Mouse (Mus musculus) layer of hippocampus, adult 8-10 months (tissue): Measurements from ENCODE around the gene Fkbp4. TPM values are rescaled to one million over a fixed set of nuclear protein-coding genes. Genes with fewer than 3 reads are reported as not detected.
"Not testable (repeated sequence)": the region's sequence is repeated elsewhere in the genome, so short reads cannot be mapped to it uniquely, and the experiment has no call there.

Experiments
- DNase-seq, 2 experiments: peaks; one replicate each; pipeline ENCODE4 v3.0.0; 2022; ENCODE audit warnings: low spot score in 2 of 2
- total RNA-seq, 4 experiments: library from RNA; stranded (reverse); gene quantifications; 2 replicates each; pipeline ENCODE4 v1.2.4; 2022

The Fkbp4 gene
- total RNA-seq, 4 experiments from 2014 or later, result 101 to 133 (median 115) TPM

DNA sequence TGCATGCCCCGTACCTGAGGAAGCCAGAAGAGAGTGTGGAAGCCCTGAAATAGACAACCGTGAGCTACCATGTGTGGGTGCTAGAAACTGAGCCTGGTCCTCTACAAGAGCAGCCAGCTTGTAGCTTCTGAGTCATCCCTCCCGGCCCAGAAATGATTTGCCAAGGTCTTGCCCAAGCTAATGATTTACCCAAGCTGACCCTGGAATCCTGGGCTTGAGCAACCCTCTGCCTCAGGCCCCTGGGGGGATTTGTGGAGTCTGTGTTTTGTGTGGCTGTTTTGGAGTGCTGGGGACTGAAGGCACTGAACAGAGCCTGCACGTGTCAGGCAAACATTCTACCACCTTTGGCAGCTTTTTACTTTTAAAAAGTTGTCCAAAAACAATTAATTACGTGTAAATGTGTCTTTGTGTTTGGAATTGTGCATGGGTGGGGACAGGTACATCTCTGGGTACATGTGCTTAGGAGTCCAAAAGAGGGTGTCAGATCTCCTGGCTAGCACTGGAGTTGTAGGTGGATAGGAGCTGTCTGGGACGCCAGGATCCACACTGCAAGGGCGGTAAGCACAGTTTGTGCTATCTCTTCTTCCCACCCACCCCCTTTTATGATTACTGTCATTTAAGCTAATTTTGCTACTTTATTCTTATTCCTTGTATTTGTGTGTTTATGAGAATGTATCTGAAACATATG is 40.8 kb downstream of the Fkbp4 start:
- no peak for DNase-seq

DNA sequence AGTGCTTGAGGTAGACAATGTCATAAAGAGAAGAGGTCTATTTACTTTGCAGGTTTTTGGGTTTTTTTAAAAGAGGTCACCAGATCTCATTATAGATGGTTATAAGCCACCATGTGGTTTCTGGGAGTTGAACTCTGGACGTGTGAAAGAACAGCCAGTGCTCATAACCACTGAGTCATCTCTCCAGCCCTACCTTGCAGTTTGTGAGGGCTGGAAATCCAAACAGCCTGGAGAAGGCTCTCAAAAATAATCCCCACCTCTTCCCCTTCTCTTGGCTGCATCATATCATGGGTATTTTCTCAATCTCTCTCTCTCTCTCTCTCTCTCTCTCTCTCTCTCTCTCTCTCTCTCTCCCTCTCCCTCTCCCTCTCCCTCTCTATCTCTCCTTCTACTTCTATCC is 47.8 kb downstream of the Fkbp4 start:
- no peak for DNase-seq

GRCm38 (mm10) chr6:128389185-128389584 is 49.3 kb downstream of the Fkbp4 start:
- no peak for DNase-seq

- no peak for DNase-seq
Observed at GRCm38 (mm10) chr6:128385026-128385425, 53.5 kb downstream of the Fkbp4 start.

DNA sequence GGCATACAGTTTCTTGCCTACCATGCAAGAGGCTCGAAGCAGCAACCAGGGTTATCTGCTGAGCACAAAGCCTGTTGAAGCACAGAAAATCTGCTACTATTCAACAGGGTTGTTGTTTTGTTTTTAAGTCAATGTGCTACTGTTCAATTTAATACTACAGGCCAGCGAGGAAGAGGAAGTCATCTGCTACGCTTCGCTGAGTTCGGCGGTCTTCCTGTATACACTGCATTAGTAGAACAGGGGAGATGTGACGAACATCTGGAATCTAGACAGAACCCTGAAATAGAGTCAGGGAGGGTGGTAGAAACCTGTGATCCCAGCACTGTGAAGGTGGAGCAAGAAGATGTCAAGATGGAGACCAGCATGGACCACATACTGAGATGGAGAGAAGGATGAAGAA is 54.7 kb downstream of the Fkbp4 start:
- DNase-seq, result no peak

- DNase-seq, result no peak
Observed at GRCm38 (mm10) chr6:128381254-128381653, 57.2 kb downstream of the Fkbp4 start.

GRCm38 (mm10) chr6:128380594-128381167 is 57.8 kb downstream of the Fkbp4 start:
- DNase-seq, result not testable (repeated sequence)

Other genes with a start within 250 kb of the Fkbp4 start
- 1 to 10 TPM in 3 of 4 experiments, under 1 TPM in 1; 0.78 to 1.6 (median 1.4) TPM for gene Tead4, start 137.9 kb downstream of the Fkbp4 start, total RNA-seq
- gene Tulp3, start 82.8 kb downstream of the Fkbp4 start, total RNA-seq, result 10 to 100 TPM; 24.3 to 25.5 (median 25.1) TPM
- gene Rhno1, start 75.8 kb downstream of the Fkbp4 start, total RNA-seq, result 10 to 100 TPM; 18.6 to 22.1 (median 20.0) TPM
- gene Foxm1, start 75.7 kb downstream of the Fkbp4 start, total RNA-seq, result 1 to 10 TPM; 1.1 to 1.7 (median 1.4) TPM
- 1 to 10 TPM; 1.7 to 3.3 (median 2.5) TPM for gene Tex52, start 63.2 kb downstream of the Fkbp4 start, total RNA-seq
- not detected for gene Gm44596, start 63.2 kb downstream of the Fkbp4 start, total RNA-seq
- gene Nrip2, start 39.4 kb downstream of the Fkbp4 start, total RNA-seq, result 10 to 100 TPM; 16.0 to 19.6 (median 17.5) TPM
- gene Itfg2, start 13.7 kb downstream of the Fkbp4 start, total RNA-seq, result 10 to 100 TPM; 27.9 to 35.5 (median 29.1) TPM
- gene Pzp, start 88.0 kb upstream of the Fkbp4 start, total RNA-seq, result not detected
- 10 to 100 TPM in 2 of 4 experiments, 1 to 10 TPM in 2; 7.2 to 13.6 (median 10.1) TPM for gene A2ml1, start 142.9 kb upstream of the Fkbp4 start, total RNA-seq
- gene Klrb1a, start 184.9 kb upstream of the Fkbp4 start, total RNA-seq, result not detected
- gene Clec2h, start 223.7 kb upstream of the Fkbp4 start, total RNA-seq, result not detected